Mouse (Mus musculus): Measurements from ENCODE around the gene D5Ertd579e. TPM values are rescaled to one million over a fixed set of nuclear protein-coding genes. Genes with fewer than 3 reads are reported as not detected.

The D5Ertd579e gene
- total and polyA plus RNA-seq, 3 experiments: 13.7 to 29.4 (median 22.9) TPM

DNA sequence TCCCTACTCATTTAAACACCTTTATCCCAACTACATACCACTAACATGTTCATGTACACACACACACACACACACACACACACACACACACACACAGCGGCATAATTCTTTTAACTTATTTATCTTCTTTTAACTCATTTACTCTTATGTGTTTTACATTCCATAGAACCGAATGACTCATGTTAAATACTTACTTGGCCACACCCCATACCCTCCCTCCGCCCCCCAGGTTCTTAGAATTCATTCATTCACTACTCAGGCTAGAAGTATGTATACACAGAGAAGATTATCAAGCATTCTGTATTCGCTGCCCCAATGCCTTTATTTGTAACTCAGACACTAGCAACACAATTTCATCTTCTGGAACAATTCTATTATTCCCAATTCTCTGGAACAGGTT lies 10.7 kb downstream of the D5Ertd579e start:
- H3K36me3 ChIP-seq (replicated peaks in 1 of 2; ENCODE audit: control insufficient read depth in 1 of 2, insufficient read depth in 1 of 2, low read length in 1 of 2): peaks cover 0 to 35% of the 10 kb centered on the region in 2 experiments
- H3K4me3 ChIP-seq (replicated peaks in 1 of 3; ENCODE audit: low read depth in 2 of 3, low read length in 2 of 3, poor library complexity in 1 of 3): no peak overlapping the region
- H3K9ac ChIP-seq (ENCODE audit: insufficient read depth, low read depth): no peak overlapping the region
- H3K27me3 ChIP-seq (replicated peaks): no peaks in the 10 kb centered on the region
- dilution Hi-C loops (cut with MboI; ENCODE audit: extremely low pct_ligation_motif_present, extremely low pct_unique_long_range_greater_than_20kb, low sequenced_read_pairs): no loop called here
- no peak overlapping the region for H3K4me2 ChIP-seq (ENCODE audit: insufficient read depth, low read depth, poor library complexity, severe bottlenecking)
- peaks cover 39% of the 10 kb centered on the region for H3K79me2 ChIP-seq (replicated peaks; ENCODE audit: control insufficient read depth, extremely low read depth, insufficient read depth, poor library complexity, severe bottlenecking)
- no peak for DNase-seq (ENCODE audit: extremely low read depth)
- H3K9me3 ChIP-seq (replicated peaks; ENCODE audit: low read length): no peaks in the 10 kb centered on the region
- H3K27ac ChIP-seq (ENCODE audit: insufficient read depth, low read depth): no peak overlapping the region
- in situ Hi-C loops (cut with MboI; ENCODE audit: low pct_ligation_motif_present, low pct_unique_long_range_greater_than_20kb, low sequenced_read_pairs): no loop called here
- TF ChIP-seq MAFK (IDR thresholded peaks at IDR 0.05; ENCODE audit: insufficient replicate concordance, low read length): no peak
- TF ChIP-seq ETS1 (conservative IDR thresholded peaks at IDR 0.05; ENCODE audit: low read depth, low read length): no peak
- no peak for TF ChIP-seq EP300 (IDR thresholded peaks at IDR 0.05; ENCODE audit: low read length)
- no peak for TF ChIP-seq JUND (conservative IDR thresholded peaks at IDR 0.05; ENCODE audit: low read depth, low read length)
- TF ChIP-seq ZNF384 (IDR thresholded peaks at IDR 0.05; ENCODE audit: low read depth, low read length): no peak
- H3K4me1 ChIP-seq (ENCODE audit: control insufficient read depth in 1 of 2, insufficient read depth in 2 of 2): peaks cover 6 to 21% of the 10 kb centered on the region in 2 experiments

DNA sequence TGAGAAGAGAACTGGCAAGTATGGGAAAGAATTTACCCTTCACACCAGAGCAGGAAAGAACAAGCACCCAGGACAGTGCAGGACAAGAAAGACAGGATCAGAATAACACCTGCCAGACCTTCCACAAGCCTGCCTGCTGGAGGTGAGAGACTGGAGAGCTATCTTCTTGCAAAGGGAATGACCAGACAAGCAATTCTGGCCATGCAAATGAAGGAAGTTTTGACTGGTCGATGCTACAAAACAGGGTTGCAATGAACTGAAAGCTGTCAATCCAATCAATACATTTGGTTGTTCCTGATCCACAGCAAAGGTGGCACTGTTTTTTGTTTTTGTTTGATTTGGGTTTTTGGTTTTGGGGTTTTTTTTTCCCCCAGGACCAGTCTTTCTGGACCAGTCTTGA lies 12.2 kb downstream of the D5Ertd579e start:
- Histone ChIP-seq H3K9me3 (replicated peaks; ENCODE audit: low read length) (no peaks in the 10 kb centered on the region), H3K4me2 (ENCODE audit: insufficient read depth, low read depth, poor library complexity, severe bottlenecking) (no peak overlapping the region), H3K4me1 (ENCODE audit: control insufficient read depth in 1 of 2, insufficient read depth in 2 of 2) (peaks cover 11 to 37% of the 10 kb centered on the region in 2 experiments), H3K27ac (ENCODE audit: insufficient read depth, low read depth) (no peak overlapping the region), H3K4me3 (replicated peaks in 1 of 3; ENCODE audit: low read depth in 2 of 3, low read length in 2 of 3, poor library complexity in 1 of 3) (no peak overlapping the region), H3K79me2 (replicated peaks; ENCODE audit: control insufficient read depth, extremely low read depth, insufficient read depth, poor library complexity, severe bottlenecking) (peaks cover 39% of the 10 kb centered on the region), H3K27me3 (replicated peaks) (no peaks in the 10 kb centered on the region), H3K9ac (ENCODE audit: insufficient read depth, low read depth) (no peak overlapping the region), H3K36me3 (replicated peaks in 1 of 2; ENCODE audit: control insufficient read depth in 1 of 2, insufficient read depth in 1 of 2, low read length in 1 of 2) (peaks cover 0 to 32% of the 10 kb centered on the region in 2 experiments)
- in situ Hi-C loops (cut with MboI; ENCODE audit: low pct_ligation_motif_present, low pct_unique_long_range_greater_than_20kb, low sequenced_read_pairs): no loop called here
- no peak for DNase-seq (ENCODE audit: extremely low read depth)
- TF ChIP-seq CTCF (conservative IDR thresholded peaks at IDR 0.05 in 1 of 2, IDR thresholded peaks at IDR 0.05 in 1 of 2; ENCODE audit: low read depth in 2 of 2, low read length in 2 of 2) (no peak), USF2 (conservative IDR thresholded peaks at IDR 0.05; ENCODE audit: low read depth, low read length) (no peak), TBP (conservative IDR thresholded peaks at IDR 0.05; ENCODE audit: low read depth, low read length) (no peak), GABPA (IDR thresholded peaks at IDR 0.05; ENCODE audit: insufficient replicate concordance, low read depth, low read length) (no peak), UBTF (IDR thresholded peaks at IDR 0.05; ENCODE audit: low read depth, low read length) (no peak)
- dilution Hi-C loops (cut with MboI; ENCODE audit: extremely low pct_ligation_motif_present, extremely low pct_unique_long_range_greater_than_20kb, low sequenced_read_pairs): no loop called here

DNA sequence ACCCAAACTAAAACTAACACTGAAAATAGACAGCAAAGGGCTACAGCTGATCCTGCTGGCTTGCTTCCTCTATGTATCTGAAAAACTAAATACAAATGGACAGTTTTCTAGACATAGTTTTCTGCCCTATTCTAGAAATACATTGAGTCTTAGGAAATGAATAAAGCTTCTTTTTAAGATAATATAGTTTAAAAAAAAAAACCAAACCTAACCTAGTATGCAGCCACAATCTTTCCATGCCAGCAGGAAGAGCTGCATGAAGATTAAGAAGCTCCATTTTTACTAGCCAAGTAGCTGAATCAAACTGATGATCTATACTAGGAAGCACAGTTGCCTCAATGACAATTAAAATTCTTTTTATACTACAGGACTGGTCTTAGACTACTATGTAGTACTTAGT lies 14.6 kb downstream of the D5Ertd579e start:
- Histone ChIP-seq H3K27ac (ENCODE audit: insufficient read depth, low read depth) (no peak overlapping the region), H3K9me3 (replicated peaks; ENCODE audit: low read length) (no peaks in the 10 kb centered on the region), H3K4me3 (replicated peaks in 1 of 3; ENCODE audit: low read depth in 2 of 3, low read length in 2 of 3, poor library complexity in 1 of 3) (no peak overlapping the region), H3K36me3 (replicated peaks in 1 of 2; ENCODE audit: control insufficient read depth in 1 of 2, insufficient read depth in 1 of 2, low read length in 1 of 2) (peaks cover 0 to 16% of the 10 kb centered on the region in 2 experiments), H3K27me3 (replicated peaks) (no peaks in the 10 kb centered on the region), H3K4me2 (ENCODE audit: insufficient read depth, low read depth, poor library complexity, severe bottlenecking) (no peak overlapping the region), H3K79me2 (replicated peaks; ENCODE audit: control insufficient read depth, extremely low read depth, insufficient read depth, poor library complexity, severe bottlenecking) (peaks cover 36% of the 10 kb centered on the region), H3K4me1 (ENCODE audit: control insufficient read depth in 1 of 2, insufficient read depth in 2 of 2) (peaks cover 11 to 42% of the 10 kb centered on the region in 2 experiments), H3K9ac (ENCODE audit: insufficient read depth, low read depth) (no peak overlapping the region)
- in situ Hi-C loops (cut with MboI; ENCODE audit: low pct_ligation_motif_present, low pct_unique_long_range_greater_than_20kb, low sequenced_read_pairs) (no loop called here), dilution Hi-C loops (cut with MboI; ENCODE audit: extremely low pct_ligation_motif_present, extremely low pct_unique_long_range_greater_than_20kb, low sequenced_read_pairs) (no loop called here)
- TF ChIP-seq MEF2A (IDR thresholded peaks at IDR 0.05; ENCODE audit: borderline replicate concordance, low read depth, low read length) (no peak), JUND (conservative IDR thresholded peaks at IDR 0.05; ENCODE audit: low read depth, low read length) (no peak), SIN3A (IDR thresholded peaks at IDR 0.05; ENCODE audit: low read length) (no peak), CHD1 (IDR thresholded peaks at IDR 0.05; ENCODE audit: low read depth, low read length) (no peak), GABPA (IDR thresholded peaks at IDR 0.05; ENCODE audit: insufficient replicate concordance, low read depth, low read length) (no peak), ZNF384 (IDR thresholded peaks at IDR 0.05; ENCODE audit: low read depth, low read length) (no peak), MAFK (IDR thresholded peaks at IDR 0.05; ENCODE audit: insufficient replicate concordance, low read length) (no peak), CHD2 (IDR thresholded peaks at IDR 0.05; ENCODE audit: low read length) (no peak), RAD21 (IDR thresholded peaks at IDR 0.05; ENCODE audit: low read depth, low read length) (no peak), ZKSCAN1 (IDR thresholded peaks at IDR 0.05; ENCODE audit: borderline replicate concordance, low read depth, low read length) (no peak), ZC3H11A (IDR thresholded peaks at IDR 0.05; ENCODE audit: low read depth, low read length) (no peak), SMC3 (IDR thresholded peaks at IDR 0.05; ENCODE audit: low read depth, low read length) (no peak), USF1 (IDR thresholded peaks at IDR 0.05; ENCODE audit: low read depth, low read length) (no peak), RCOR1 (conservative IDR thresholded peaks at IDR 0.05; ENCODE audit: low read depth, low read length) (no peak), CTCF (conservative IDR thresholded peaks at IDR 0.05 in 1 of 2, IDR thresholded peaks at IDR 0.05 in 1 of 2; ENCODE audit: low read depth in 2 of 2, low read length in 2 of 2) (no peak), ZMIZ1 (IDR thresholded peaks at IDR 0.05; ENCODE audit: low read depth, low read length) (no peak), BHLHE40 (IDR thresholded peaks at IDR 0.05; ENCODE audit: low read depth, low read length) (no peak), POLR2A (IDR thresholded peaks at IDR 0.05; ENCODE audit: low read depth, low read length) (no peak), NRF1 (IDR thresholded peaks at IDR 0.05; ENCODE audit: low read depth, low read length) (no peak), UBTF (IDR thresholded peaks at IDR 0.05; ENCODE audit: low read depth, low read length) (no peak)
- DNase-seq (ENCODE audit: extremely low read depth): no peak

Measured in CH12.LX (cell line).